Mouse (Mus musculus): ENCODE data around the gene Ddx49. TPM values are rescaled to one million over a fixed set of nuclear protein-coding genes. Genes with fewer than 3 reads are reported as not detected.

The Ddx49 gene
- polyA plus RNA-seq, 1 experiment from 2014 or later, result 49.0 TPM

- peaks cover 50% of the 10 kb centered on the region for H3K4me1 ChIP-seq
- peaks cover 14% of the 10 kb centered on the region for H3K36me3 ChIP-seq
- no peak overlapping the region for H3K4me2 ChIP-seq
- H3K27ac ChIP-seq, result peak overlapping the region; percentile 90
- no peaks in the 10 kb centered on the region for H3K27me3 ChIP-seq
- WGBS, result 49% methylated on average over 3 of the region's 3 CpGs
- ATAC-seq (replicated peaks; ENCODE audit: low FRiP score), result no peak
- no peaks in the 10 kb centered on the region for H3K9me3 ChIP-seq (replicated peaks)
- no peak overlapping the region for H3K9ac ChIP-seq
- H3K4me3 ChIP-seq (replicated peaks), result no peak overlapping the region
Measured at GRCm38 (mm10) chr8:70281001-70281400, 21.3 kb downstream of the Ddx49 start.

- no peaks in the 10 kb centered on the region for H3K9me3 ChIP-seq (replicated peaks)
- no peaks in the 10 kb centered on the region for H3K27me3 ChIP-seq
- H3K4me1 ChIP-seq, result peaks cover 42% of the 10 kb centered on the region
- H3K4me2 ChIP-seq, result no peak overlapping the region
- H3K27ac ChIP-seq, result peak overlapping the region; percentile 52; the same call in 1 of the 2 replicates
- no peak overlapping the region for H3K4me3 ChIP-seq (replicated peaks)
- no peaks in the 10 kb centered on the region for H3K36me3 ChIP-seq
- H3K9ac ChIP-seq, result no peak overlapping the region
- ATAC-seq (replicated peaks; ENCODE audit: low FRiP score), result no peak
- WGBS, result 60% methylated on average over 8 of the region's 8 CpGs
Measured at GRCm38 (mm10) chr8:70279266-70279665, 23.0 kb downstream of the Ddx49 start.

GRCm38 (mm10) chr8:70278175-70278574, 24.1 kb downstream of the Ddx49 start:
- no peak for ATAC-seq (replicated peaks; ENCODE audit: low FRiP score)
- H3K27me3 ChIP-seq, result no peaks in the 10 kb centered on the region
- H3K9ac ChIP-seq, result no peak overlapping the region
- H3K4me1 ChIP-seq, result peaks cover 34% of the 10 kb centered on the region
- 58% methylated on average over 15 of the region's 15 CpGs for WGBS
- no peak overlapping the region for H3K4me3 ChIP-seq (replicated peaks)
- no peaks in the 10 kb centered on the region for H3K9me3 ChIP-seq (replicated peaks)
- H3K27ac ChIP-seq, result no peak overlapping the region
- H3K4me2 ChIP-seq, result no peak overlapping the region
- H3K36me3 ChIP-seq, result no peaks in the 10 kb centered on the region

GRCm38 (mm10) chr8:70276476-70276875, 25.8 kb downstream of the Ddx49 start:
- Histone ChIP-seq H3K9ac (no peak overlapping the region), H3K4me3 (replicated peaks) (no peak overlapping the region), H3K4me1 (peaks cover 34% of the 10 kb centered on the region), H3K36me3 (no peaks in the 10 kb centered on the region), H3K27ac (peak overlapping the region; percentile 75), H3K9me3 (replicated peaks) (no peaks in the 10 kb centered on the region), H3K4me2 (no peak overlapping the region), H3K27me3 (no peaks in the 10 kb centered on the region)
- 0 out of 2 replicates have a peak, but pooled peaks have one; percentile 23 for ATAC-seq (replicated peaks; ENCODE audit: low FRiP score)
- WGBS, result 85% methylated on average over 3 of the region's 3 CpGs

- Histone ChIP-seq H3K4me1 (peaks cover 22% of the 10 kb centered on the region; the same call in 1 of the 2 replicates), H3K4me3 (replicated peaks) (no peak overlapping the region)
- ATAC-seq (replicated peaks; ENCODE audit: low FRiP score), result no peak
Measured at GRCm38 (mm10) chr8:70274350-70274749, 27.9 kb downstream of the Ddx49 start.

GRCm38 (mm10) chr8:70272949-70273348, 29.3 kb downstream of the Ddx49 start:
- Histone ChIP-seq H3K36me3 (no peaks in the 10 kb centered on the region), H3K27ac (no peak overlapping the region), H3K9me3 (replicated peaks) (no peaks in the 10 kb centered on the region), H3K4me3 (replicated peaks) (no peak overlapping the region), H3K4me2 (no peak overlapping the region), H3K9ac (no peak overlapping the region), H3K4me1 (peaks cover 17% of the 10 kb centered on the region; the same call in 1 of the 2 replicates), H3K27me3 (no peaks in the 10 kb centered on the region)
- 45% methylated on average over 3 of the region's 3 CpGs for WGBS
- peak; percentile 41; the same call in 1 of the 2 replicates for ATAC-seq (replicated peaks; ENCODE audit: low FRiP score)

More at GRCm38 (mm10) chr8:70274350-70274749, 27.9 kb downstream of the Ddx49 start:
- Histone ChIP-seq H3K36me3 (no peaks in the 10 kb centered on the region), H3K27ac (no peak overlapping the region), H3K27me3 (no peaks in the 10 kb centered on the region), H3K4me2 (no peak overlapping the region), H3K9ac (no peak overlapping the region), H3K9me3 (replicated peaks) (no peaks in the 10 kb centered on the region)

GRCm38 (mm10) chr8:70268799-70269565, 33.3 kb downstream of the Ddx49 start:
- Histone ChIP-seq H3K27me3 (no peaks in the 10 kb centered on the region), H3K4me3 (replicated peaks) (no peak overlapping the region), H3K36me3 (peaks cover 25% of the 10 kb centered on the region), H3K27ac (peak overlapping the region; percentile 48; the same call in 1 of the 2 replicates), H3K4me1 (peaks cover 12% of the 10 kb centered on the region; the same call in 1 of the 2 replicates), H3K4me2 (no peak overlapping the region), H3K9ac (no peak overlapping the region), H3K9me3 (replicated peaks) (no peaks in the 10 kb centered on the region)
- no peak for ATAC-seq (replicated peaks; ENCODE audit: low FRiP score)
- WGBS, result 52% methylated on average over 11 of the region's 11 CpGs

GRCm38 (mm10) chr8:70268311-70268710, 34.0 kb downstream of the Ddx49 start:
- H3K4me1 ChIP-seq, result peaks cover 12% of the 10 kb centered on the region; the same call in 1 of the 2 replicates
- no peak for ATAC-seq (replicated peaks; ENCODE audit: low FRiP score)
- H3K27ac ChIP-seq, result peak overlapping the region; percentile 48; the same call in 1 of the 2 replicates
- H3K9me3 ChIP-seq (replicated peaks), result no peaks in the 10 kb centered on the region
- no peak overlapping the region for H3K9ac ChIP-seq
- no peaks in the 10 kb centered on the region for H3K27me3 ChIP-seq
- H3K36me3 ChIP-seq, result peaks cover 31% of the 10 kb centered on the region
- no peak overlapping the region for H3K4me3 ChIP-seq (replicated peaks)
- no peak overlapping the region for H3K4me2 ChIP-seq
- WGBS, result 62% methylated on average over 5 of the region's 5 CpGs

- Histone ChIP-seq H3K27me3 (no peaks in the 10 kb centered on the region), H3K9me3 (replicated peaks) (no peaks in the 10 kb centered on the region), H3K4me1 (peaks cover 7% of the 10 kb centered on the region; the same call in 1 of the 2 replicates), H3K9ac (no peak overlapping the region), H3K4me2 (no peak overlapping the region), H3K36me3 (peaks cover 38% of the 10 kb centered on the region), H3K4me3 (replicated peaks) (no peak overlapping the region), H3K27ac (no peak overlapping the region)
- 85% methylated on average over 3 of the region's 3 CpGs for WGBS
- no peak for ATAC-seq (replicated peaks; ENCODE audit: low FRiP score)
Measured at GRCm38 (mm10) chr8:70267674-70268073, 34.6 kb downstream of the Ddx49 start.

GRCm38 (mm10) chr8:70259043-70259442, 43.2 kb downstream of the Ddx49 start:
- Histone ChIP-seq H3K9me3 (replicated peaks) (no peaks in the 10 kb centered on the region), H3K27me3 (no peaks in the 10 kb centered on the region), H3K4me1 (0 out of 2 replicates have a peak, but pooled peaks cover 2% of the 10 kb centered on the region), H3K27ac (no peak overlapping the region), H3K9ac (no peak overlapping the region), H3K4me3 (replicated peaks) (no peak overlapping the region), H3K36me3 (peaks cover 99% of the 10 kb centered on the region), H3K4me2 (no peak overlapping the region)
- WGBS, result 86% methylated on average over 2 of the region's 2 CpGs
- no peak for ATAC-seq (replicated peaks; ENCODE audit: low FRiP score)

GRCm38 (mm10) chr8:70258600-70258999, 43.7 kb downstream of the Ddx49 start:
- H3K27ac ChIP-seq, result no peak overlapping the region
- no peak overlapping the region for H3K4me2 ChIP-seq
- H3K9ac ChIP-seq, result no peak overlapping the region
- no peak overlapping the region for H3K4me3 ChIP-seq (replicated peaks)
- H3K4me1 ChIP-seq, result 0 out of 2 replicates have a peak, but pooled peaks cover 2% of the 10 kb centered on the region
- no peaks in the 10 kb centered on the region for H3K9me3 ChIP-seq (replicated peaks)
- H3K36me3 ChIP-seq, result peaks cover 99% of the 10 kb centered on the region
- 93% methylated on average over 5 of the region's 5 CpGs for WGBS
- no peaks in the 10 kb centered on the region for H3K27me3 ChIP-seq
- ATAC-seq (replicated peaks; ENCODE audit: low FRiP score), result no peak

- no peak for ATAC-seq (replicated peaks; ENCODE audit: low FRiP score)
- Histone ChIP-seq H3K4me1 (0 out of 2 replicates have a peak, but pooled peaks cover 2% of the 10 kb centered on the region), H3K36me3 (peaks cover 99% of the 10 kb centered on the region), H3K27me3 (no peaks in the 10 kb centered on the region), H3K4me3 (replicated peaks) (no peak overlapping the region), H3K4me2 (no peak overlapping the region), H3K9me3 (replicated peaks) (no peaks in the 10 kb centered on the region), H3K27ac (0 out of 2 replicates have a peak overlapping the region, but pooled peaks have one; percentile 16), H3K9ac (no peak overlapping the region)
- 68% methylated on average over 3 of the region's 3 CpGs for WGBS
Measured at GRCm38 (mm10) chr8:70257456-70257855, 44.8 kb downstream of the Ddx49 start.
